Mouse (Mus musculus) midbrain, embryonic 13.5 days (tissue): ENCODE results near the gene Wfdc3. TPM values are rescaled to one million over a fixed set of nuclear protein-coding genes. Genes with fewer than 3 reads are reported as not detected.

Experiments used
- ATAC-seq: fragments of 200-750 bp; cut with Nextera tagmentation; 2 replicates; pipeline ENCODE4 v1.8.0; 2017; ENCODE audit warnings: mild to moderate bottlenecking, moderate TSS enrichment, moderate library complexity
- H3K27ac ChIP-seq: fragments of 300-500 bp; sonication (generic); 2 replicates; pipeline ENCODE4 v1.5.1; 2015; ENCODE audit warnings: inconsistent platforms, mild to moderate bottlenecking, moderate library complexity
- H3K27me3 ChIP-seq: fragments of 300-500 bp; sonication (generic); 2 replicates; pipeline ENCODE4 v1.6.1; 2015; ENCODE audit warnings: mild to moderate bottlenecking, inconsistent platforms
- H3K36me3 ChIP-seq: fragments of 300-500 bp; sonication (generic); 2 replicates; pipeline ENCODE4 v1.6.1; 2015; ENCODE audit warnings: mild to moderate bottlenecking, inconsistent platforms
- H3K4me1 ChIP-seq: fragments of 300-500 bp; sonication (generic); replicated peaks from 2 replicates; pipeline ENCODE4 v1.6.1; 2015; ENCODE audit warnings: inconsistent platforms
- H3K4me2 ChIP-seq: fragments of 300-500 bp; sonication (generic); replicated peaks from 2 replicates; pipeline ENCODE4 v1.6.1; 2015; ENCODE audit warnings: moderate library complexity, mild to moderate bottlenecking, inconsistent platforms
- H3K4me3 ChIP-seq: fragments of 300-500 bp; sonication (generic); replicated peaks from 2 replicates; pipeline ENCODE4 v1.5.1; 2015; ENCODE audit warnings: mild to moderate bottlenecking, inconsistent platforms
- H3K9ac ChIP-seq: fragments of 300-500 bp; sonication (generic); replicated peaks from 2 replicates; pipeline ENCODE4 v1.6.1; 2015; ENCODE audit warnings: mild to moderate bottlenecking, inconsistent platforms
- H3K9me3 ChIP-seq: fragments of 300-500 bp; sonication (generic); 2 replicates; pipeline ENCODE4 v1.6.1; 2016; ENCODE audit warnings: mild to moderate bottlenecking, inconsistent platforms
- WGBS: fragments of 180-500 bp; shearing (Covaris S2); methylation state at CpG from one replicate; pipeline ENCODE4 v1.1.7; 2015; 5-methylcytosine and 5-hydroxymethylcytosine counted together
- polyA plus RNA-seq: library from polyadenylated mRNA; unstranded; fragments of >200 nt; fragmentation: Nextera tagmentation; extraction: Ambion mirVana; gene quantifications from 2 replicates; pipeline ENCODE4 v1.2.1, GENCODE M21; 2015

Gene Wfdc3
- polyA plus RNA-seq = 1.2 and 1.3 TPM in 2 replicates

DNA sequence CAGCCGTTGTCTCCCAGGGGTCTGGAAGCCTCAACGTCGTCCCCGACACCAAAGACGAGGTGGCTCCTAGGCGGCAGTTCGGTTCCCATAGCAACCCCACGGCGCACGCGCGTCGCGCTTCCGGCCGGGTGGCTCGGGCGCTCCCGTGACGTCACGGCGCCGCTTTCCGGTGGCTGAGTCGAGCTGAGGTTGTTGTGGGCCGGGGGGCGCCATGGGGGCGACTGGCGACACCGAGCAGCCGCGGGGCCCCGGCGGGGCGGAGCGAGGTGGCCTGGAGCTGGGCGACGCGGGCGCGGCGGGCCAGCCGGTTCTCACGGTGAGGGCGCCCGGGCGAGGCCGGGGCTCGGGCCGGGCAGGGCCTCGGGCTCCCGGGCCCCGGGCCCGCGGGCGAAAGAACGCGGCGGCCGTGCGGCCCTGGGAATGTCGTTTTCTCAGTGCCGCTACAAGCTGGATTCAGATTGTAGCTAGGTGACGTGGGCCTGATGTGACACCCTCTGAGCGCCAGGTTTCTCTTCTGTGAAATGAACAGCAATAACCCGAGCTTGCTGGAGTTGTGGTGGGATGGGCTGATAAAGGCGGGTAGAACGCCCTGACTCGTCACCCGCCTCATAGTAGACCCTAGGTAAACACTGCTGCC lies at the start of gene Wfdc3, which contains the start of gene Dnttip1:
TSS of gene Wfdc3 (minus strand) at position 89 of the 637 bp plus-strand sequence.
TSS of gene Dnttip1 (plus strand) at position 141 of the 637 bp plus-strand sequence.
- H3K9me3 ChIP-seq = no peaks in the 10 kb centered on the region
- peaks cover 29% of the 10 kb centered on the region for H3K36me3 ChIP-seq
- H3K27ac ChIP-seq = peak within 1 kb of the TSS; percentile 74
- H3K4me1 ChIP-seq = peaks cover 33% of the 10 kb centered on the region
- peak within 1 kb of the TSS; percentile 93 for H3K9ac ChIP-seq
- no peaks in the 10 kb centered on the region for H3K27me3 ChIP-seq
- ATAC-seq = peak; percentile 90
- WGBS = under 1% methylated on average over 70 of the region's 70 CpGs
- H3K4me2 ChIP-seq = peak within 1 kb of the TSS; percentile 95
- H3K4me3 ChIP-seq = peak within 1 kb of the TSS; percentile 94

DNA sequence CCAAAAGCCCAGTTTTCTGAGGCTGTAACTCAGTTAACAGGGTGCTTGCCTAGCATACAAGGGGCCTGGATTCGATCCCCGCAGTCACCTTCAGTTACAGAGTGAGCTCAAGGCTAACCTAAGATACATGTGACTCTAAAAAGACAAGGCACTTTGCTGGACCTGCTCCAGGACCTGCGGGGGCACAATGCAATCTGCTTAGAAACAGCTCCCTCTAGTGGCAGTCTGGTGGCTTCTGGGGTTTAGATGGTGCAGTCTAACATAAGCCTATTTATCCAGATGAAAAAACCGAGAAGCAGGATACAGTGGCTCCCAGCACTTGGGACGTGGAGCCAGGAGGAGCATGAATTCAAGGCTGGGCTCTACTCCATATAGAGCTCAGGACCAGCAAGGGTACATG lies 48.6 kb upstream of the Wfdc3 start:
- no peak overlapping the region for H3K4me3 ChIP-seq
- WGBS = 36% methylated on average over 5 of the region's 5 CpGs
- peak; percentile 69 for ATAC-seq
- no peaks in the 10 kb centered on the region for H3K27me3 ChIP-seq
- H3K36me3 ChIP-seq = peaks cover 82% of the 10 kb centered on the region
- H3K27ac ChIP-seq = no peak overlapping the region
- H3K4me1 ChIP-seq = no peaks in the 10 kb centered on the region
- H3K9me3 ChIP-seq = no peaks in the 10 kb centered on the region
- no peak overlapping the region for H3K9ac ChIP-seq
- no peak overlapping the region for H3K4me2 ChIP-seq

DNA sequence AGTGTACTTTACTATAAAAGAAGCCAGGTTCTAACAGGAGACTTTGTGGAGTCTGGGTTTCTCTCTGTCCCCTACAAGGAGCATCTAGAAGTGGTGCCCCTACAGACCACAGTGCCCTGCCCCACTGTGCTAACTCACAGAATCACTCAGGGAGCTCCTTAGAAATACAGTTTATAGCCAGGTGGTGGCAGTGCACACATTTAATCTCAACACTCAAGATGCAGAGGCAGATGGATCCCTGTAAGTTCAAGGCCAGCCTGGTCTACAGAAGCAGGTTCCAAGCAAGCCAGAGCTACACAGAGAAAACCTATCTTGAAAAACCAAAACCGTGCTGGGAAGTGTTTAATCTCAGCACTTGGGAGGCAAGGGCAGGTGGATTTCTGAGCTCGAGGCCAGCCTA lies 48.0 kb upstream of the Wfdc3 start:
- peaks cover 80% of the 10 kb centered on the region for H3K36me3 ChIP-seq
- no peaks in the 10 kb centered on the region for H3K9me3 ChIP-seq
- WGBS = 89% methylated on average over 2 of the region's 2 CpGs
- no peaks in the 10 kb centered on the region for H3K27me3 ChIP-seq
- H3K9ac ChIP-seq = no peak overlapping the region
- H3K4me1 ChIP-seq = no peaks in the 10 kb centered on the region
- H3K4me2 ChIP-seq = no peak overlapping the region
- H3K27ac ChIP-seq = peak overlapping the region; percentile 35; the same call in 1 of the 2 replicates
- no peak for ATAC-seq
- no peak overlapping the region for H3K4me3 ChIP-seq

DNA sequence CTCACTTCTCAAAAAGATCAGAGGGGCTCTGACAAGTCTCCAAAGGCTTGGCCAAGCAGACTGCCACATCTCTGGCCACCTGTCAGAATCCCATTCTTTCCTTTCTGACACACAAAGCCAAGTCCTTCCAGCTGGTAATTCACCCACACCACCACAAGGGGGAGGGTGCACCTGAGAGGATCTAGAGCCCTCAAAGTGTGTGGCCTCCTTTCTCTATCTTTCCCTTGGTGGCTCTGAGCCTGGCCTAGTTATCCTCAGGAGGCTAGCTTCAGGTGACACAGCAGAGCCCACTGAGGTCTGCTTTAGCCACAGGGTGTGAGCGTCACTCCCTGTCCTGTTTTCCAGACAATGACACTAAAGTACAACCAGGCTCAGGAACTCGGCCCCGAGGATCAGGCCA lies 47.5 kb upstream of the Wfdc3 start:
- no peak for ATAC-seq
- Histone ChIP-seq H3K27ac (0 out of 2 replicates have a peak overlapping the region, but pooled peaks have one; percentile 35), H3K27me3 (no peaks in the 10 kb centered on the region), H3K9me3 (no peaks in the 10 kb centered on the region), H3K9ac (no peak overlapping the region), H3K4me3 (no peak overlapping the region), H3K4me1 (no peaks in the 10 kb centered on the region), H3K4me2 (no peak overlapping the region), H3K36me3 (peaks cover 78% of the 10 kb centered on the region)
- 85% methylated on average over 3 of the region's 3 CpGs for WGBS

DNA sequence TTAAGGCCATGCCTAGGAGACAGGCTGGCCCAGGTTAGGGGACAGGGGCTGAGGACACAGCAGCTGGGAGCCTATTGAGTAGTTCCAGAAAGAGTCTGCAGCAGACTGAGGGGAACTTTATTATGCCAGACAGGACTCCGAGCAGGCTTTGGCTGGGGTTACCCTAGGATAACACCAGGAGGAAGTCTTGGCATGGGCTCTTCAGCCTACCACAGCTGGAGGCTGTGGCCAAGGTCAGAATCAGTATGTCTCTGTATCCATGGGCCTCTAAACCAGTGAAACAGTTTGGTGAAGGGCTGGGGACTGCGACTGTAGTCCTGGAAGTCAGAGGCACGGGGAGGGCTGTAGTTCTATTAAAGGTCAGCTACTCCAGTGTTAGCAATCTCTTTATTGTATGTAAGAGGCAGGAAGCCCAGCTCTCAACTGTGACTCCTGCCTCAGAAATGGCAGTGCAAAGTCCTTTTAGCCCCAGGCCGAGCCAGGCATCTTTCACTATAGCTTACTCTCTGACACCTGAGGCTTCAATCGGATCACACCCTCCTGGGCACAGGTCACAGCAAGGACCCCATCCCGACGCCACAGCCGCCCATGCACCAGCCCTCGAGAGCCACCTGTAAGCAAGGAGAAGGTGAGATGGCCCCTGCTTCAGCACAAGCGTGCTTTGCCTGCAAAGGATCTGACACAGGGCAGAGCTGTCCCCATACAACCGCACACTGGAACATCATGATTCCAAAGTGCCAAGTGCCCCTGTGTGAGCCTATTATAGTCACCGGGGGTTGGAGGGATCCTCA lies 46.9 kb upstream of the Wfdc3 start:
- no peak for ATAC-seq
- WGBS = 95% methylated on average over 12 of the region's 12 CpGs
- Histone ChIP-seq H3K27me3 (no peaks in the 10 kb centered on the region), H3K9me3 (no peaks in the 10 kb centered on the region), H3K27ac (no peak overlapping the region), H3K4me3 (no peak overlapping the region), H3K4me1 (no peaks in the 10 kb centered on the region), H3K9ac (no peak overlapping the region), H3K4me2 (no peak overlapping the region), H3K36me3 (peaks cover 73% of the 10 kb centered on the region)

DNA sequence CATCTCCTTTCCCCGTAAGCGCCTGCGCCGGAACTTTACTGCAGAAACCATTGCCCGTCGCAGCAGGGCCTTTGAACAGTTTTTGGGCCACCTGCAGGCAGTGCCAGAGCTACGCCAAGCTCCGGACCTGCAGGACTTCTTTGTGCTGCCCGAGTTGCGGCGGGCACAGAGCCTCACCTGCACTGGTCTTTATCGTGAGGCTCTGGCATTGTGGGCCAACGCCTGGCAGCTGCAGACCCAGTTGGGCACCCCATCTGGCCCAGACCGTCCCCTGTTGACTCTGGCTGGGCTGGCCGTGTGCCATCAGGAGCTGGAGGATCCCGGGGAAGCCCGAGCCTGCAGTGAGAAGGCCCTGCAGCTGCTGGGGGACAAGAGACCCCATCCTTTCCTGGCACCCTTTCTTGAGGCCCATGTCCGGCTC lies 46.1 kb upstream of the Wfdc3 start:
- peaks cover 4% of the 10 kb centered on the region for H3K4me1 ChIP-seq
- no peak overlapping the region for H3K27ac ChIP-seq
- H3K36me3 ChIP-seq = peaks cover 67% of the 10 kb centered on the region
- ATAC-seq = no peak
- no peaks in the 10 kb centered on the region for H3K9me3 ChIP-seq
- no peak overlapping the region for H3K9ac ChIP-seq
- no peaks in the 10 kb centered on the region for H3K27me3 ChIP-seq
- 94% methylated on average over 18 of the region's 18 CpGs for WGBS
- no peak overlapping the region for H3K4me2 ChIP-seq
- H3K4me3 ChIP-seq = no peak overlapping the region

DNA sequence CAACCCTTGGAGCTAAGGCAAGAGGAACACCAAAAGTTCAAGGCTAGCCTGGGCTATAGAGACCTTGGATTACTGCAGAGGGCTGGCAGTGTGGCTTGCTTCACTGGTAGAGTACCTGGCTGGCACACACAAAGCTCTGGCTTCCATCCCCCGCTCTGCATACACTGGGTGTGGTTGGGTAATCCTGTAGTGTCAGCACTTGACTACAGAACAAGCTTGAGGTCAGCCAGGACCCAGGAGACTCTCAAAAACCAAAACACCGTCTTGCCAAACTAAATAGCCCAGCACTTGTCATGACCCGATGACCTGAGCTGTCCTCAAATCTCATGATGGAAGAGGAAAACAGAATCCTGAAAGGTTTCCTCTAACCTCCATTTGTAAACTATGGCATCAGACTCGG lies 44.7 kb upstream of the Wfdc3 start:
- Histone ChIP-seq H3K4me3 (no peak overlapping the region), H3K36me3 (peaks cover 54% of the 10 kb centered on the region)
- WGBS = 91% methylated on average over 4 of the region's 4 CpGs

DNA sequence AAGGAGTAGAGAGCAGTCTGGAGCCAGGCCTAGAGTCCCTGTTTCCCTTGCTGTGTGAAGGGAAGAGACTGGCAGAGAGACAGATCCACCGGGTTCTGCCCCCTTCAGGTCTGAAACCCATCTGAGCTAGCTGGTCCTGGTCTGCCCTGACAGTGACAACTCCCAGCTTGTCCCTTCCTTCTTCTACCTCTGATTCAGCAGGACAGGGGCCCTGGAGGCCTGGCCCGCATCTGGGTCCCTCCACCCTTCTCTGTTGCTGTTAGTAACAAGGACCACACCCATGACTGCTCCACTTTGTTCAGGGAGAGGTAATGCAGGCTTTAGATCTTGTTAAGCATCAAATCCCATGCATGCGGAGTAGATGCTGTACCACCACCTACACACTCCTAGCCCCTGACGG lies 42.7 kb upstream of the Wfdc3 start:
- no peak overlapping the region for H3K27ac ChIP-seq
- H3K9ac ChIP-seq = no peak overlapping the region
- no peak for ATAC-seq
- H3K27me3 ChIP-seq = peaks cover 6% of the 10 kb centered on the region; the same call in 1 of the 2 replicates
- H3K36me3 ChIP-seq = peaks cover 41% of the 10 kb centered on the region
- no peak overlapping the region for H3K4me2 ChIP-seq
- no peak overlapping the region for H3K4me3 ChIP-seq
- peaks cover 22% of the 10 kb centered on the region for H3K4me1 ChIP-seq
- 82% methylated on average over 4 of the region's 4 CpGs for WGBS
- no peaks in the 10 kb centered on the region for H3K9me3 ChIP-seq

More for the DNA sequence above, 44.7 kb upstream of the Wfdc3 start:
- Histone ChIP-seq H3K9ac (no peak overlapping the region), H3K9me3 (no peaks in the 10 kb centered on the region), H3K27ac (no peak overlapping the region), H3K27me3 (no peaks in the 10 kb centered on the region), H3K4me2 (no peak overlapping the region), H3K4me1 (peaks cover 14% of the 10 kb centered on the region)
- no peak for ATAC-seq

DNA sequence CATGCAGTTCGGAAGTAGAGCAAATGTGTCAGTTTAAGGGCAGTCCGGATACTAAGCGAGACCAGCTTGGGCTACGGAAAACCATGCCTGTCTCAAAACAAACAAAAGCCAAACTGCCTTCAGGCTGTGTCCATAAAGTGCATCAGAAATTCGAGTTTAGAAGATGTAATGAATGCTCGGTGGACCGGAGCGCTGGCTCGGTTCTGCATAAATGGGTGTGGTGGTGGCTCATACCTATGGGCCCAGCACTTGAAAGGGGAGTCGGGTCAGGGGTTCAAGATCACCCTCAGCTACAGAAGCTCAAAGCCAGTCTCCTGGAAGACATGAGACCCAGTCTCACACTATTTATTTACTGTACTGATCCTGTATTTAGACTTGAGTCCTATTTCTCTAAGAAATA lies 42.0 kb upstream of the Wfdc3 start:
- Histone ChIP-seq H3K9me3 (no peaks in the 10 kb centered on the region), H3K9ac (no peak overlapping the region), H3K27me3 (peaks cover 9% of the 10 kb centered on the region; the same call in 1 of the 2 replicates), H3K4me3 (no peak overlapping the region), H3K27ac (no peak overlapping the region), H3K4me1 (peaks cover 22% of the 10 kb centered on the region), H3K36me3 (peaks cover 35% of the 10 kb centered on the region), H3K4me2 (no peak overlapping the region)
- no peak for ATAC-seq
- WGBS = 85% methylated on average over 10 of the region's 10 CpGs

DNA sequence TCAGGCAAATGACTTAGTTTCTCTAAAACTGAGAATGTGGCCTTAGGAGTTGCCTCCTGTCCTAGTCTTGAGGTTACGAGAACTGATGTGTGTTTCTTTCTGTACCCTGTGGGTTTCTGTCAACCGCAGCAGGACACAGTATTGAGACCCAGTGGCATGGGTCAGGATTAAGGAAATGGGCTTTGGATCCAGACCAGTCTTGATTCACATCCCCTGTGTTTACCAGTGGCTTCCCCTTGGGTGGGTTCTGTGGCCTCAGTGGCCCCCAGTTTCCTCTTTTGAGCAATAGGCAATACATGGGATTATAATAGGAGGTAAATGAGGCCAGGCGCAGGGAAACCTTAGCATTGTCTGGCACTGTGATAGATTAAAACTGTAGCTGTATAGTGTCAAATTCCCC lies 41.3 kb upstream of the Wfdc3 start:
- peaks cover 12% of the 10 kb centered on the region; the same call in 1 of the 2 replicates for H3K27me3 ChIP-seq
- H3K4me1 ChIP-seq = peaks cover 22% of the 10 kb centered on the region
- WGBS = 88% methylated on average over 3 of the region's 3 CpGs
- peaks cover 28% of the 10 kb centered on the region for H3K36me3 ChIP-seq
- H3K9ac ChIP-seq = no peak overlapping the region
- no peaks in the 10 kb centered on the region for H3K9me3 ChIP-seq
- peak overlapping the region; percentile 64 for H3K4me2 ChIP-seq
- no peak overlapping the region for H3K4me3 ChIP-seq
- ATAC-seq = no peak
- H3K27ac ChIP-seq = no peak overlapping the region

DNA sequence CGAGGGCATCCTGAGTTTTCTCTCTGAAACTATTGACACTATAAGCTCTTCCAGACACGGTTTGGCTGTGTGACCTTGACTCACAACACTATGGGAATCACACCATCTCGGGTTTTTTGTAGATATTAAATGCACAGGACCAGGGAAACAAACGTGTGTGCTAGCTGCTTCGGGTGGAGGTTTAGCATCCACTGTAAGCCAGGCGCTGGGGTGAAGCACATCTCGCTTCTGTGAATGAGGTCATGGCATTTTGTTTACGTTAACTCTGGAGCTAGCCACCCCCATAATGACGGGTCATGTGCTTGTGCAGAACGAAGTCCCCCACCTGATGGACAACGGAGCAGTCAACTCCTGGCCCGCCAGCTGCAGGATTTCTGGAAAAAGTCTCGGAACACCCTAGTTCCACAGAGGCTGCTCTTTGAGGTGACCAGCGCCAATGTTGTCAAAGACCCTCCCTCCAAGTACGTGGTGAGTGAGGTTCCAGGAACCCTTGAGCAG lies 40.7 kb upstream of the Wfdc3 start:
- Histone ChIP-seq H3K4me3 (peak overlapping the region; percentile 59), H3K4me2 (peak overlapping the region; percentile 64), H3K27ac (no peak overlapping the region), H3K9ac (peak overlapping the region; percentile 65), H3K36me3 (peaks cover 22% of the 10 kb centered on the region), H3K9me3 (no peaks in the 10 kb centered on the region), H3K4me1 (peaks cover 22% of the 10 kb centered on the region), H3K27me3 (peaks cover 12% of the 10 kb centered on the region; the same call in 1 of the 2 replicates)
- WGBS = 14% methylated on average over 15 of the region's 15 CpGs
- peak; percentile 28; the same call in 1 of the 2 replicates for ATAC-seq
